Mouse (Mus musculus) forebrain, embryonic 13.5 days (tissue): ENCODE measurements at regions not wholly inside any gene's neighbourhood (a gene's known extent, or its start where the extent isn't known, plus 50 kb on each side); places are given as distances from the start of the nearest gene placed in this dataset.

Experiments used
- ATAC-seq: fragments of 200-750 bp; cut with Nextera tagmentation; 2 replicates; pipeline ENCODE4 v1.8.0; 2017
- H3K27ac ChIP-seq: fragments of 300-500 bp; sonication (generic); 2 replicates; pipeline ENCODE4 v1.5.1; 2015; ENCODE audit warnings: inconsistent platforms, mild to moderate bottlenecking, moderate library complexity
- H3K27me3 ChIP-seq: fragments of 300-500 bp; sonication (generic); 2 replicates; pipeline ENCODE4 v1.6.1; 2015; ENCODE audit warnings: mild to moderate bottlenecking, inconsistent platforms
- H3K36me3 ChIP-seq: fragments of 300-500 bp; sonication (generic); 2 replicates; pipeline ENCODE4 v1.6.1; 2015; ENCODE audit warnings: mild to moderate bottlenecking, inconsistent platforms; ENCODE audit not compliant: poor library complexity, severe bottlenecking
- H3K4me1 ChIP-seq: fragments of 300-500 bp; sonication (generic); 2 replicates; pipeline ENCODE4 v1.6.1; 2015; ENCODE audit warnings: inconsistent platforms
- H3K4me2 ChIP-seq: fragments of 300-500 bp; sonication (generic); 2 replicates; pipeline ENCODE4 v1.6.1; 2015; ENCODE audit warnings: inconsistent platforms, mild to moderate bottlenecking, moderate library complexity
- H3K4me3 ChIP-seq: fragments of 300-500 bp; sonication (generic); 2 replicates; pipeline ENCODE4 v1.5.1; 2015; ENCODE audit warnings: mild to moderate bottlenecking, inconsistent platforms
- H3K9ac ChIP-seq: fragments of 300-500 bp; sonication (generic); 2 replicates; pipeline ENCODE4 v1.6.1; 2015; ENCODE audit warnings: mild to moderate bottlenecking, inconsistent platforms
- H3K9me3 ChIP-seq: fragments of 300-500 bp; sonication (generic); replicated peaks from 2 replicates; pipeline ENCODE4 v1.6.1; 2016; ENCODE audit warnings: inconsistent platforms
- WGBS: fragments of 180-500 bp; shearing (Covaris S2); methylation state at CpG from one replicate; pipeline ENCODE4 v1.1.7; 2015; 5-methylcytosine and 5-hydroxymethylcytosine counted together

- Histone ChIP-seq H3K27me3 (peaks cover 84% of the 10 kb centered on the region), H3K4me3 (no peak overlapping the region), H3K27ac (no peak overlapping the region), H3K4me1 (no peaks in the 10 kb centered on the region), H3K36me3 (no peaks in the 10 kb centered on the region), H3K9me3 (no peaks in the 10 kb centered on the region), H3K4me2 (no peak overlapping the region), H3K9ac (no peak overlapping the region)
- 76% methylated on average over 10 of the region's 10 CpGs for WGBS
- no peak for ATAC-seq
Observed at GRCm38 (mm10) chr7:136664424-136665082, 229.9 kb upstream of the Mgmt start.

DNA sequence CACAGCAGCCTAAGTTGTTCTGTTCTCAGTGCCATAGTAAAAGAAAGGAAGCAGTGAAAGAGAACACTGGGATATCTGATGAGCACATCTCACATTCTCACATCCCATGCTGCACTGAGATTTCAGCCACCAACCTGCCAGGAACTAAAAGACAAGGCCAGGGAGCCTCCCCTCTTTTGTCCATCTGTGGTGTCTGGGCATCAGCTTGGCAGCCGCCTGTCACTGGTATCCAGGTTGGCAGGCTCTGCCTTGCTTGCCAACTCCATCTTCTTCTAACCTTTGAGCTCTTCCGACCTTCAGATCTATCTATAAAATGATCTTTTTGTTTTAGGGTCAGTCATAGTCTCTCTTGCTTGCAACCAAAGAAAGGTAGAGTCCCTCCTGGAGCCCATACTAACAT lies 228.5 kb upstream of the Mgmt start:
- Histone ChIP-seq H3K27ac (no peak overlapping the region), H3K4me3 (no peak overlapping the region), H3K4me1 (no peaks in the 10 kb centered on the region), H3K36me3 (no peaks in the 10 kb centered on the region), H3K9ac (no peak overlapping the region), H3K4me2 (no peak overlapping the region), H3K9me3 (no peaks in the 10 kb centered on the region), H3K27me3 (peaks cover 87% of the 10 kb centered on the region)
- WGBS: 88% methylated on average over 2 of the region's 2 CpGs
- ATAC-seq: no peak

- Histone ChIP-seq H3K4me1 (no peaks in the 10 kb centered on the region), H3K36me3 (no peaks in the 10 kb centered on the region), H3K27me3 (peaks cover 87% of the 10 kb centered on the region), H3K27ac (no peak overlapping the region), H3K9me3 (no peaks in the 10 kb centered on the region), H3K4me2 (no peak overlapping the region), H3K4me3 (no peak overlapping the region), H3K9ac (no peak overlapping the region)
- under 1% methylated on average over 6 of the region's 6 CpGs for WGBS
- ATAC-seq: no peak
Observed at GRCm38 (mm10) chr7:136666707-136667106, 227.7 kb upstream of the Mgmt start.

DNA sequence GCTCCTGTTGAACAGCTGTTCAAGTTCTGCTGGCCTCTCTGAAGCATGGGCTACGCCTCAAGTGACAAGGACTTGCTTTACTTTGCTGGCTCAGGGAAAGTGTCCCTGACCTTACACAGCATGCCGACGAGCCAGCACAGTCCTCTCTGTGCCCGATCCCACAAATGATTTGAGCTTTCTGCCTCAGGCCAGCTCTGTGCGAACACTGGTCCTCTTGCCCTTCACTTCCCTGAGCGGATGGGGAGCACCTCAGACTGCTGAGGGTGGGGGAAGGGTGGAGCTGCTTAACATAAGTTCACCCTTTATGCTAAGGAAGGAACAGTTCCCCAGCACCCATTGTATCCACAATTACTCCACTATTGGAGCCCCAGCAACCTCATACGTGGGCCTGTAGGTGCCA lies 223.7 kb upstream of the Mgmt start:
- no peak overlapping the region for H3K4me3 ChIP-seq
- H3K9me3 ChIP-seq: no peaks in the 10 kb centered on the region
- H3K4me1 ChIP-seq: 0 out of 2 replicates have a peak, but pooled peaks cover 4% of the 10 kb centered on the region
- no peak overlapping the region for H3K9ac ChIP-seq
- H3K36me3 ChIP-seq: no peaks in the 10 kb centered on the region
- H3K27ac ChIP-seq: no peak overlapping the region
- ATAC-seq: no peak
- H3K4me2 ChIP-seq: no peak overlapping the region
- WGBS: 74% methylated on average over 7 of the region's 7 CpGs
- H3K27me3 ChIP-seq: peaks cover 92% of the 10 kb centered on the region

- no peak overlapping the region for H3K4me3 ChIP-seq
- 26% methylated on average over 5 of the region's 5 CpGs for WGBS
- ATAC-seq: no peak
- H3K27ac ChIP-seq: no peak overlapping the region
- H3K4me2 ChIP-seq: no peak overlapping the region
- no peak overlapping the region for H3K9ac ChIP-seq
- H3K27me3 ChIP-seq: peaks cover 66% of the 10 kb centered on the region
- H3K4me1 ChIP-seq: 0 out of 2 replicates have a peak, but pooled peaks cover 11% of the 10 kb centered on the region
- H3K9me3 ChIP-seq: no peaks in the 10 kb centered on the region
- no peaks in the 10 kb centered on the region for H3K36me3 ChIP-seq
Observed at GRCm38 (mm10) chr7:136674159-136674558, 220.3 kb upstream of the Mgmt start.

DNA sequence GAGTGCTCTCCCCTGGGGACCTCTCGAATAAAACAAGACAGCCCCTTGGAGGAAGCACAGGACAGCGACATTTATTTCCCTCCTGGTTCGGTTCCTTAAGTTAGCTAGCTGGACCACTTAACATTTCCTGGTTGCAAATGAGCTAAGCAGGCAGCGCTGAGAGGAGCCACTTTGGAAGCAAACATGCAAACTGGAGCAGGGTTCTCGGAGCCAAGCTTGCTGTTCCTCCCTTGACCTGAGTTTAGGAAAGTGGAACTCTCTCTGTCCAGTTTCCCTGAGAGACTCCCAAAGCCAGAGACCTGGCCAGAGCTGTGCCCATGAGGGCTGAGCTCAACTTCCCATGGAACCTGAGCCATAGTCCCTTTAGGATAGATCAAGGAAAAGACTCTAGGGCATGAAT lies 219.4 kb upstream of the Mgmt start:
- H3K36me3 ChIP-seq: no peaks in the 10 kb centered on the region
- no peak overlapping the region for H3K4me3 ChIP-seq
- H3K4me1 ChIP-seq: 0 out of 2 replicates have a peak, but pooled peaks cover 11% of the 10 kb centered on the region
- WGBS: 60% methylated on average over 5 of the region's 5 CpGs
- peaks cover 61% of the 10 kb centered on the region for H3K27me3 ChIP-seq
- H3K9ac ChIP-seq: no peak overlapping the region
- no peak overlapping the region for H3K4me2 ChIP-seq
- ATAC-seq: no peak
- no peaks in the 10 kb centered on the region for H3K9me3 ChIP-seq
- H3K27ac ChIP-seq: no peak overlapping the region

- peaks cover 51% of the 10 kb centered on the region for H3K27me3 ChIP-seq
Observed at GRCm38 (mm10) chr7:136676104-136676503, 218.3 kb upstream of the Mgmt start.

GRCm38 (mm10) chr7:136676987-136677545 lies 217.3 kb upstream of the Mgmt start:
- Histone ChIP-seq H3K9me3 (no peaks in the 10 kb centered on the region), H3K4me3 (no peak overlapping the region), H3K4me2 (no peak overlapping the region), H3K4me1 (0 out of 2 replicates have a peak, but pooled peaks cover 11% of the 10 kb centered on the region), H3K36me3 (no peaks in the 10 kb centered on the region), H3K9ac (no peak overlapping the region), H3K27ac (no peak overlapping the region), H3K27me3 (peaks cover 42% of the 10 kb centered on the region)
- WGBS: 64% methylated on average over 17 of the region's 17 CpGs
- no peak for ATAC-seq

More at GRCm38 (mm10) chr7:136676104-136676503, 218.3 kb upstream of the Mgmt start:
- ATAC-seq: no peak
- H3K9ac ChIP-seq: no peak overlapping the region
- no peak overlapping the region for H3K4me3 ChIP-seq
- no peaks in the 10 kb centered on the region for H3K9me3 ChIP-seq
- no peak overlapping the region for H3K4me2 ChIP-seq
- H3K27ac ChIP-seq: no peak overlapping the region
- H3K4me1 ChIP-seq: 0 out of 2 replicates have a peak, but pooled peaks cover 11% of the 10 kb centered on the region
- WGBS: 13% methylated on average over 6 of the region's 6 CpGs
- no peaks in the 10 kb centered on the region for H3K36me3 ChIP-seq

DNA sequence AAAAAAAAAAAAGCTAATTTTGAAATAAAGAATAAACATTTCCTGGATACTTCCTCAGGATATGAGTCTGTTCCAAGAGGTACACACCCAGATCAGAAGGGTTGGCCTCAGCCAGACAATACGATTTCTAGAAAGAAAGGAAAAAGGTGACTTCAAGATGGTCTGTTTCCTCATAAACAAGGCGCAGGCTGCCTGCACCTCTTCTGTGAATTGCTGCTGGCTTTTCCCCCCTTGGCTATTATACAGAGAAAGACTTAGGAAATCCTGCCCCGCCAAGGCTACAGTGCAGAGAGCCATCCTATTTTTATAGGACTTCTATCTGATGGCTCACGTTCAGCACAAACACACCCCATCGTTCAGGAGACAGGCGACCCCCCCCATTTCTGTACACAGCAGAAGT lies 204.8 kb upstream of the Mgmt start:
- ATAC-seq: no peak

GRCm38 (mm10) chr7:136706246-136706645 lies 188.2 kb upstream of the Mgmt start:
- no peak for ATAC-seq
- H3K27me3 ChIP-seq: no peaks in the 10 kb centered on the region
- no peaks in the 10 kb centered on the region for H3K9me3 ChIP-seq
- H3K9ac ChIP-seq: no peak overlapping the region
- no peaks in the 10 kb centered on the region for H3K36me3 ChIP-seq
- WGBS: 83% methylated on average over 1 of the region's 1 CpGs
- H3K27ac ChIP-seq: no peak overlapping the region
- no peak overlapping the region for H3K4me2 ChIP-seq
- no peaks in the 10 kb centered on the region for H3K4me1 ChIP-seq
- no peak overlapping the region for H3K4me3 ChIP-seq

More for the DNA sequence above, 204.8 kb upstream of the Mgmt start:
- no peaks in the 10 kb centered on the region for H3K9me3 ChIP-seq
- peaks cover 10% of the 10 kb centered on the region; the same call in 1 of the 2 replicates for H3K4me1 ChIP-seq
- no peak overlapping the region for H3K27ac ChIP-seq
- 29% methylated on average over 6 of the region's 6 CpGs for WGBS
- peak overlapping the region; percentile 48; the same call in 1 of the 2 replicates for H3K4me2 ChIP-seq
- no peak overlapping the region for H3K9ac ChIP-seq
- peaks cover 37% of the 10 kb centered on the region for H3K27me3 ChIP-seq
- H3K36me3 ChIP-seq: no peaks in the 10 kb centered on the region
- H3K4me3 ChIP-seq: no peak overlapping the region

DNA sequence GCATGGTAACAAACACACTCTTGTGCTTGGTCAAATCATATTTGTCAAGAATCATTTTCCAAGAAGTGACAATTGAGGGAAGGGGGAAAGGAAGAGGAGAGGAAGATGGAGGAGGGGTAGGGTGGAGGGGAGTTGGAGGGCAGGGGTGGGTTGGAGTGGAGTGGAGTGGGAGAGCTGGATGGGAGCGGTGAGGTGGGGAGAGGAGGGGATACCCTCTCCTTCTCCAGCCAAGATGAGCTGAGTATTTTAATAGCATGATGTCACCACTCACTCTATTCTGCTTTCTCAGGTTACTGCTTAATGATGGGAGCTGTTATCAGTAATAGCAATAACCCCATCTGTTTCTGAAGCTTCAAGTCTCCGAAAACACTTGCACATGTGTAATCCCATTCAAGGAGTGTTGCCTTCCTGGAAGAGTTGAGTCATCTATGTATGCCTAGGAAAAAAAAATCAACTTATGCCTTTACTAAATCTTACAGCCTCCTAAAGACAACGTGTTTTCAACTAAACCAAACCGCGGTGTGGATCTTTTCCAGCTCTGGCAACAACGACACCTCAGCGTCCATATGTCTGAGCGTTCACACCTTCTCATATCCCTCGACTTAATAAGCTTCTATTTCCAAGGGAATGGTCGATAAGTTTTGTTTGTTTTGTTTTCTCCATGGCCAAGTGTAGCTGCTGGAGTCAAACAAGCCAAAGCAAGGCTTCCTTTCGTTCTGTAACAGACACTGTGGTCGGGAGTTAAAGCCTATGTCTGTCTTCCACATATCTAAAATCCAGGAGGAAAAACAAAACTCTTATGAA lies 187.0 kb upstream of the Mgmt start:
- H3K27ac ChIP-seq: no peak overlapping the region
- WGBS: 74% methylated on average over 12 of the region's 12 CpGs
- ATAC-seq: no peak
- no peaks in the 10 kb centered on the region for H3K4me1 ChIP-seq
- H3K27me3 ChIP-seq: no peaks in the 10 kb centered on the region
- H3K4me2 ChIP-seq: no peak overlapping the region
- no peaks in the 10 kb centered on the region for H3K36me3 ChIP-seq
- no peak overlapping the region for H3K4me3 ChIP-seq
- no peaks in the 10 kb centered on the region for H3K9me3 ChIP-seq
- no peak overlapping the region for H3K9ac ChIP-seq

DNA sequence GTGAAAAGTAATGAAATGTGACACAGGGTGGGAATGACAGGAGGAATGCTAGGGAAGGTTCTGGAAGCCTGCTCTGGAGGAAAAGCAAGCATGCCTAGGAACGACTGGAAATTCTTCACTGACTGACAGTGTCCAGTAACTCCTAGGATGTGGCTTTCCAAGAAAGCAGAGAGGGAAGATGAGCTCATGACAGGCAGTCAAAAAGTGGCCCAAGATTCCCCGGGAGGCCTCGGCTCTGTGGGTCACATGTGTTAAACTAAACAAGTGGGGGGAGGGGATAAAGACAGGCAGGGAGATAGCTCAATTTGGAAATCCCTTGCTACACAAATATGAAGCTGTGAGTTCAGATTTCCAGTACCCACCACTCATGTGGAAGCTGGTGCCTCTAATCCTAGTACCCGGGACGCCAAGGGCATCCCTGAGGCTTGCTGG lies 186.4 kb upstream of the Mgmt start:
- H3K27ac ChIP-seq: no peak overlapping the region
- H3K9ac ChIP-seq: no peak overlapping the region
- no peak overlapping the region for H3K4me2 ChIP-seq
- H3K9me3 ChIP-seq: no peaks in the 10 kb centered on the region
- 79% methylated on average over 5 of the region's 5 CpGs for WGBS
- H3K36me3 ChIP-seq: no peaks in the 10 kb centered on the region
- ATAC-seq: no peak
- no peaks in the 10 kb centered on the region for H3K27me3 ChIP-seq
- H3K4me1 ChIP-seq: no peaks in the 10 kb centered on the region
- no peak overlapping the region for H3K4me3 ChIP-seq
